Comparison of ENCODE assay signal across 22 mouse cellular contexts in the genomic region with DNA sequence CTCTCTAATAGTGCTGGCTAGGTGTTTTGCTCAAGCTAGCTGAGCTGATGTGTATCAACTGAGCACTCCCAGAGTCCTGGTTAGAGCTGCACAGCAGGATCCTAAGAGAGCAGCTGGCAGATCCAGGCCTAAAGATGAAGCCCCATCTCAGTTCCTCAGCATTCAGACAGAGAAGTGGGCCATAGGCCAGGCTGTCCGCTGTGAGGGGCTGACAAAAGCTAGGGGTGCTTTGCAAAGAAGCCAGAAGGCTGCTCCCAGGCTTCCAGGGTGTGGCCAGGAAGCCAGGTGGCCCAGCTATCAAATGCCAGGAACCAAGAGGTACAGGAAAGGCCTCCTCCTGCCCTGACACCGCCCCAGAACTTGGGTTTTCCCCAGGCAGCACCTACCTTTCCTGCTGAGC.
DNase-seq lines count a peak whose midpoint lies in the region; ATAC-seq and TF ChIP-seq lines count a peak whose summit lies in the region.
"Had no signal": no experiment of that assay in that cellular context is flagged by ENCODE, and none has a peak within 500 bp of the region (broad histone marks: within the 10 kb centered on the region; RNA-seq: fewer than 3 reads in every experiment).

No protein-coding gene starts in this region.

- no peak for DNase-seq in hindbrain, embryonic 14.5 days (ENCODE audit: low spot score)
- peak; percentile 25 for DNase-seq in brain, adult 2 months (ENCODE audit: low read depth, low spot score)
- DNase-seq in hindbrain, postnatal 0 days (ENCODE audit: low spot score), result peak; percentile 49
- no peak for DNase-seq in frontal cortex, postnatal 14 days (ENCODE audit: low spot score in 2 of 2)
- DNase-seq in heart, adult 18-20 months, result no peak
- DNase-seq: adrenal gland, postnatal 25 days; gastrocnemius, postnatal 25 days; heart, postnatal 14 days; kidney, adult 2 months; kidney, postnatal 10 days; liver, postnatal 0 days; lung, postnatal 10 days; right cerebral cortex, postnatal 14 days; spleen, adult 18-20 months; thymus, postnatal 4 days had no signal

- no peak for ATAC-seq in hindbrain, embryonic 12.5 days (ENCODE audit: low FRiP score)
- no peak for ATAC-seq in hindbrain, embryonic 14.5 days (ENCODE audit: low FRiP score)
- no peak for ATAC-seq in hindbrain, postnatal 0 days
- 0 out of 2 replicates have a peak, but pooled peaks have one; percentile 8 for ATAC-seq in midbrain, embryonic 16.5 days
- ATAC-seq: forebrain, embryonic 15.5 days; inflammation-experienced regulatory T-cells, adult 6 months; liver, postnatal 0 days had no signal

- H3K27me3 ChIP-seq in hindbrain, embryonic 12.5 days, result no peaks in the 10 kb centered on the region; the same call in 1 of the 2 replicates
- no peaks in the 10 kb centered on the region for H3K27me3 ChIP-seq in hindbrain, embryonic 14.5 days (ENCODE audit: control insufficient read depth, insufficient read depth, low read length)
- no peaks in the 10 kb centered on the region for H3K27me3 ChIP-seq in hindbrain, postnatal 0 days (ENCODE audit: insufficient read depth, low read length)
- H3K27me3 ChIP-seq in midbrain, embryonic 16.5 days (ENCODE audit: control insufficient read depth, insufficient read depth, low read depth, low read length), result no peaks in the 10 kb centered on the region
- H3K27me3 ChIP-seq: embryonic facial prominence, embryonic 12.5 days; forebrain, embryonic 15.5 days had no signal

- peak overlapping the region; percentile 13; the same call in 1 of the 2 replicates for H3K9ac ChIP-seq in hindbrain, embryonic 12.5 days
- no peak overlapping the region for H3K9ac ChIP-seq in hindbrain, embryonic 14.5 days
- no peak overlapping the region for H3K9ac ChIP-seq in hindbrain, postnatal 0 days (replicated peaks; ENCODE audit: low read length)
- H3K9ac ChIP-seq in midbrain, embryonic 16.5 days (ENCODE audit: low read depth, low read length), result peak overlapping the region; percentile 24; the same call in 1 of the 2 replicates
- H3K9ac ChIP-seq: embryonic facial prominence, embryonic 12.5 days; forebrain, embryonic 15.5 days; liver, postnatal 0 days had no signal

- no peak overlapping the region for H3K4me2 ChIP-seq in hindbrain, embryonic 12.5 days (replicated peaks)
- H3K4me2 ChIP-seq in hindbrain, embryonic 14.5 days (replicated peaks), result no peak overlapping the region
- H3K4me2 ChIP-seq in hindbrain, postnatal 0 days (ENCODE audit: low read depth, low read length), result no peak overlapping the region
- no peak overlapping the region for H3K4me2 ChIP-seq in midbrain, embryonic 16.5 days (ENCODE audit: low read length)
- H3K4me2 ChIP-seq: embryonic facial prominence, embryonic 12.5 days; forebrain, embryonic 15.5 days; heart, embryonic 11.5 days had no signal

- no peaks in the 10 kb centered on the region for H3K9me3 ChIP-seq in hindbrain, embryonic 12.5 days (replicated peaks)
- H3K9me3 ChIP-seq in hindbrain, embryonic 14.5 days (ENCODE audit: control insufficient read depth, low read length), result no peaks in the 10 kb centered on the region
- no peaks in the 10 kb centered on the region for H3K9me3 ChIP-seq in hindbrain, postnatal 0 days (ENCODE audit: low read length)
- no peaks in the 10 kb centered on the region for H3K9me3 ChIP-seq in midbrain, embryonic 16.5 days (replicated peaks; ENCODE audit: control insufficient read depth, low read length, poor library complexity, severe bottlenecking)
- H3K9me3 ChIP-seq: embryonic facial prominence, embryonic 12.5 days; forebrain, embryonic 15.5 days had no signal

- H3K36me3 ChIP-seq in hindbrain, embryonic 12.5 days, result no peaks in the 10 kb centered on the region
- H3K36me3 ChIP-seq in hindbrain, embryonic 14.5 days (replicated peaks; ENCODE audit: control insufficient read depth, insufficient read depth), result no peaks in the 10 kb centered on the region
- H3K36me3 ChIP-seq in hindbrain, postnatal 0 days (ENCODE audit: insufficient read depth, low read length), result no peaks in the 10 kb centered on the region
- H3K36me3 ChIP-seq in midbrain, embryonic 16.5 days (ENCODE audit: control insufficient read depth, insufficient read depth, low read length), result no peaks in the 10 kb centered on the region
- H3K36me3 ChIP-seq: embryonic facial prominence, embryonic 12.5 days; forebrain, embryonic 15.5 days had no signal

- H3K27ac ChIP-seq in hindbrain, embryonic 12.5 days, result no peak overlapping the region
- no peak overlapping the region for H3K27ac ChIP-seq in hindbrain, embryonic 14.5 days
- H3K27ac ChIP-seq in hindbrain, postnatal 0 days, result no peak overlapping the region
- 0 out of 2 replicates have a peak overlapping the region, but pooled peaks have one; percentile 4 for H3K27ac ChIP-seq in midbrain, embryonic 16.5 days (ENCODE audit: low read length)
- H3K27ac ChIP-seq: embryonic facial prominence, embryonic 12.5 days; forebrain, embryonic 15.5 days had no signal

- 58% methylated on average over 2 of the region's 2 CpGs for WGBS in hindbrain, embryonic 12.5 days
- WGBS in hindbrain, embryonic 14.5 days, result 69% methylated on average over 2 of the region's 2 CpGs
- 48% methylated on average over 2 of the region's 2 CpGs for WGBS in hindbrain, postnatal 0 days
- WGBS in midbrain, embryonic 16.5 days, result 72% methylated on average over 2 of the region's 2 CpGs

- H3K4me1 ChIP-seq in hindbrain, embryonic 12.5 days, result peaks cover 19% of the 10 kb centered on the region
- H3K4me1 ChIP-seq in hindbrain, embryonic 14.5 days (replicated peaks; ENCODE audit: control insufficient read depth, insufficient read depth, low read length), result peaks cover 33% of the 10 kb centered on the region
- peaks cover 7% of the 10 kb centered on the region for H3K4me1 ChIP-seq in hindbrain, postnatal 0 days (ENCODE audit: insufficient read depth, low read length)
- peaks cover 23% of the 10 kb centered on the region for H3K4me1 ChIP-seq in midbrain, embryonic 16.5 days (ENCODE audit: control insufficient read depth, insufficient read depth, low read length)

- no peak overlapping the region for H3K4me3 ChIP-seq in hindbrain, embryonic 12.5 days
- no peak overlapping the region for H3K4me3 ChIP-seq in hindbrain, embryonic 14.5 days (replicated peaks; ENCODE audit: low read length)
- no peak overlapping the region for H3K4me3 ChIP-seq in hindbrain, postnatal 0 days (ENCODE audit: low read length)
- no peak overlapping the region for H3K4me3 ChIP-seq in midbrain, embryonic 16.5 days (ENCODE audit: low read depth, low read length)
- H3K4me3 ChIP-seq: embryonic facial prominence, embryonic 12.5 days; erythroblast, embryonic 14.5 days; forebrain, embryonic 15.5 days had no signal

- TF ChIP-seq CTCF in hindbrain, postnatal 0 days (IDR thresholded peaks at IDR 0.05; ENCODE audit: low read depth), result no peak

Comparison
In these comparisons a context has a peak if more than half of its experiments do, and no peak if none do; other contexts are left out.
1. H3K9ac ChIP-seq: peak in hindbrain, embryonic 12.5 days (single experiment) and midbrain, embryonic 16.5 days (single experiment); none in hindbrain, embryonic 14.5 days (single experiment) and hindbrain, postnatal 0 days (single experiment).
2. DNase-seq: peak in brain, adult 2 months (single experiment) and hindbrain, postnatal 0 days (single experiment); none in hindbrain, embryonic 14.5 days (single experiment), frontal cortex, postnatal 14 days (0 of 2) and heart, adult 18-20 months (0 of 2).